Mouse (Mus musculus): ENCODE measurements around the gene Clip2. TPM values are rescaled to one million over a fixed set of nuclear protein-coding genes. Genes with fewer than 3 reads are reported as not detected.

The Clip2 gene
- polyA plus RNA-seq, 1 experiment = 14.2 TPM

DNA sequence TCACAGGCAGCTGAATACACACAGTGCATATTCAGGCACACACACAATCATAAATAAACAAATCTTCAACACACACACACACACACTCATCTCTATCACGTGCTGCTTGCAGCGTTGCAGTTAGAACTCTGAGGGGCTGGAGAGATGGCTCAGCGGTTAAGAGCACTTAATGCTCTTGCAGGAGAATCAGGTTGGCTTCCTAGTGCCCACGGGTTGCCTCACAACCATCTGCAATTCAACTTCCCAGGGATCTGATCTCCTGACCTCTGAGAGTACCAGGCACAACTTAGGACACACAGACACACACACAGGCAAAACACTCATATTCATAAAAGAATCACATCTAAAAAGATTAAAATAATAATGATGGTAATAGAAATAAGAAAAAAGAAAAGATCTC is 56.4 kb downstream of the Clip2 start:
- no peak overlapping the region for H3K4me3 ChIP-seq
- TF ChIP-seq MYOD1 (IDR thresholded peaks at IDR 0.05; ENCODE audit: control insufficient read depth in 1 of 3, insufficient read length in 2 of 3, low read depth in 2 of 3) = no peak
- no peak for TF ChIP-seq MYOG (IDR thresholded peaks at IDR 0.05; ENCODE audit: control insufficient read depth in 1 of 3, insufficient read depth in 1 of 3, insufficient read length in 2 of 3, low read depth in 2 of 3)
- no peak for TF ChIP-seq TCF3 (IDR thresholded peaks at IDR 0.05; ENCODE audit: insufficient read length, low read depth)
- TF ChIP-seq SRF (IDR thresholded peaks at IDR 0.05; ENCODE audit: control insufficient read depth, insufficient read length, low read depth) = no peak
- TF ChIP-seq REST (IDR thresholded peaks at IDR 0.05; ENCODE audit: insufficient read depth, insufficient read length) = no peak
- no peak for TF ChIP-seq CEBPB (IDR thresholded peaks at IDR 0.05; ENCODE audit: insufficient read depth, poor library complexity, severe bottlenecking)
- no peak for TF ChIP-seq E2F4 (IDR thresholded peaks at IDR 0.05; ENCODE audit: insufficient read depth)
- H3K79me2 ChIP-seq (ENCODE audit: control insufficient read depth, insufficient read depth) = no peaks in the 10 kb centered on the region
- H3K4me2 ChIP-seq (ENCODE audit: low read depth) = no peak overlapping the region
- no peaks in the 10 kb centered on the region for H3K27me3 ChIP-seq (ENCODE audit: control insufficient read depth, insufficient read depth, insufficient read length)
- H3ac ChIP-seq (ENCODE audit: control insufficient read depth, insufficient read length) = no peak overlapping the region
- no peaks in the 10 kb centered on the region for H3K36me3 ChIP-seq (ENCODE audit: control insufficient read depth, insufficient read depth)

DNA sequence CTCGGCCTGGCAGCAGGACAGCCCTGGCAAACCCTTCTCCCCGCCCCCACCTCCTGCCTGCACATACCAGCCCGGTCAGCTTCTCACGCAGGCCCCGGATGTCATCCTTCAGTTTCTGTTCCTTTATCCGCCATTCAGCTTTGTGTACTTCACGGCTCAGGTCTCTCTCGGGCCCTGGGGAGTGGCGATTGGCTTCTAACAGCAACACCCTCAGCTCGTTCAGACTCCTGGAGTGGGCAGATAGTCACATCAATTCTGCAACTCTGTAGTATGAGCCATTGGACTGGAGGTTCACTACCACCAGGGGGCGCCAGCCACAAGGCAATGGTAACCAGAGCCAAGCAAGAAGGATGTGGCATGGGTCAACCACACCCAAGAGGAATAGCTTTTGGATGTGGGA is 58.1 kb downstream of the Clip2 start:
- no peak for TF ChIP-seq USF1 (IDR thresholded peaks at IDR 0.05; ENCODE audit: low read depth)
- no peak for TF ChIP-seq MAX (IDR thresholded peaks at IDR 0.05; ENCODE audit: low read depth)
- no peak for TF ChIP-seq TCF3 (IDR thresholded peaks at IDR 0.05; ENCODE audit: insufficient read length, low read depth)
- no peak for TF ChIP-seq POLR2AphosphoS2 (IDR thresholded peaks at IDR 0.05; ENCODE audit: insufficient read length, low read depth)
- no peaks in the 10 kb centered on the region for H3K36me3 ChIP-seq (ENCODE audit: control insufficient read depth, insufficient read depth)

GRCm38 (mm10) chr5:134492956-134493355 is 59.3 kb downstream of the Clip2 start:
- no peak overlapping the region for H3K4me2 ChIP-seq (ENCODE audit: low read depth)

More for the DNA sequence above, 58.1 kb downstream of the Clip2 start:
- Histone ChIP-seq H3ac (ENCODE audit: control insufficient read depth, insufficient read length) (no peak overlapping the region), H3K4me2 (ENCODE audit: low read depth) (no peak overlapping the region), H3K4me3 (no peak overlapping the region), H3K79me2 (ENCODE audit: control insufficient read depth, insufficient read depth) (no peaks in the 10 kb centered on the region), H3K27me3 (ENCODE audit: control insufficient read depth, insufficient read depth, insufficient read length) (no peaks in the 10 kb centered on the region)

GRCm38 (mm10) chr5:134491712-134492417 is 60.4 kb downstream of the Clip2 start:
- no peaks in the 10 kb centered on the region for H3K79me2 ChIP-seq (ENCODE audit: control insufficient read depth, insufficient read depth)
- TF ChIP-seq TCF12 (IDR thresholded peaks at IDR 0.05; ENCODE audit: insufficient read depth, poor library complexity, severe bottlenecking) = no peak
- TF ChIP-seq USF1 (IDR thresholded peaks at IDR 0.05; ENCODE audit: low read depth) = no peak
- no peak for TF ChIP-seq MAX (IDR thresholded peaks at IDR 0.05; ENCODE audit: low read depth)
- no peak for TF ChIP-seq POLR2A (IDR thresholded peaks at IDR 0.05; ENCODE audit: insufficient read length, low read depth)
- TF ChIP-seq REST (IDR thresholded peaks at IDR 0.05; ENCODE audit: insufficient read depth, insufficient read length) = no peak
- TF ChIP-seq CEBPB (IDR thresholded peaks at IDR 0.05; ENCODE audit: insufficient read depth, poor library complexity, severe bottlenecking) = no peak
- TF ChIP-seq MYOD1 (IDR thresholded peaks at IDR 0.05; ENCODE audit: control insufficient read depth in 1 of 3, insufficient read length in 2 of 3, low read depth in 2 of 3) = no peak
- H3K27me3 ChIP-seq (ENCODE audit: control insufficient read depth, insufficient read depth, insufficient read length) = no peaks in the 10 kb centered on the region
- H3K4me3 ChIP-seq = no peak overlapping the region
- no peaks in the 10 kb centered on the region for H3K36me3 ChIP-seq (ENCODE audit: control insufficient read depth, insufficient read depth)
- no peak overlapping the region for H3K4me2 ChIP-seq (ENCODE audit: low read depth)
- H3ac ChIP-seq (ENCODE audit: control insufficient read depth, insufficient read length) = no peak overlapping the region

More at GRCm38 (mm10) chr5:134492956-134493355, 59.3 kb downstream of the Clip2 start:
- no peaks in the 10 kb centered on the region for H3K79me2 ChIP-seq (ENCODE audit: control insufficient read depth, insufficient read depth)
- H3K4me3 ChIP-seq = no peak overlapping the region
- H3K27me3 ChIP-seq (ENCODE audit: control insufficient read depth, insufficient read depth, insufficient read length) = no peaks in the 10 kb centered on the region
- H3K36me3 ChIP-seq (ENCODE audit: control insufficient read depth, insufficient read depth) = no peaks in the 10 kb centered on the region
- H3ac ChIP-seq (ENCODE audit: control insufficient read depth, insufficient read length) = no peak overlapping the region
- TF ChIP-seq MYOG (IDR thresholded peaks at IDR 0.05; ENCODE audit: control insufficient read depth in 1 of 3, insufficient read depth in 1 of 3, insufficient read length in 2 of 3, low read depth in 2 of 3) (no peak), POLR2A (IDR thresholded peaks at IDR 0.05; ENCODE audit: insufficient read length, low read depth) (no peak), MAX (IDR thresholded peaks at IDR 0.05; ENCODE audit: low read depth) (no peak), POLR2AphosphoS2 (IDR thresholded peaks at IDR 0.05; ENCODE audit: insufficient read length, low read depth) (no peak), REST (IDR thresholded peaks at IDR 0.05; ENCODE audit: insufficient read depth, insufficient read length) (no peak), USF1 (IDR thresholded peaks at IDR 0.05; ENCODE audit: low read depth) (no peak), SRF (IDR thresholded peaks at IDR 0.05; ENCODE audit: control insufficient read depth, insufficient read length, low read depth) (no peak), TCF12 (IDR thresholded peaks at IDR 0.05; ENCODE audit: insufficient read depth, poor library complexity, severe bottlenecking) (no peak), E2F4 (IDR thresholded peaks at IDR 0.05; ENCODE audit: insufficient read depth) (no peak), TCF3 (IDR thresholded peaks at IDR 0.05; ENCODE audit: insufficient read length, low read depth) (no peak), CEBPB (IDR thresholded peaks at IDR 0.05; ENCODE audit: insufficient read depth, poor library complexity, severe bottlenecking) (no peak), MYOD1 (IDR thresholded peaks at IDR 0.05; ENCODE audit: control insufficient read depth in 1 of 3, insufficient read length in 2 of 3, low read depth in 2 of 3) (no peak)

DNA sequence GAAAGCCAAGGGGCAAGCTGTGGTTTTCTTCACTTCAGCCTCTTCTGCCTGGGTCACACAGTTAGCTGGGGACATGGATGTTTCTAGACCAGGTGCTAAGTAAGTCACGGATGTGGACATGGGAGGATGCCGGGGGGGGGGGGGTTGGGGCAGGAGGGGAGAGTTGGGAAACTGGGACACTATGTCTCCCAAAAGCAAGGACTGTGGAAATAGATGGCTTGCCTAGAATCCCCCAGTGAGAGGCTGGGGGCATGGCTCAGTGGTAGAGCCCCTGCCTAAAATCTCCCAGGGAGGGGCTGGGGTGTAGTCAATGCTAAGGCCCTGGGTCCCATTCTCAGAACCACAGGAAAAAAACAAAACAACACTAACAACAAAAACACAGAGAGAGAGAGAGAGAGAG is 61.0 kb downstream of the Clip2 start:
- Histone ChIP-seq H3K36me3 (ENCODE audit: control insufficient read depth, insufficient read depth) (no peaks in the 10 kb centered on the region), H3K79me2 (ENCODE audit: control insufficient read depth, insufficient read depth) (no peaks in the 10 kb centered on the region), H3K27me3 (ENCODE audit: control insufficient read depth, insufficient read depth, insufficient read length) (no peaks in the 10 kb centered on the region), H3K4me2 (ENCODE audit: low read depth) (no peak overlapping the region), H3ac (ENCODE audit: control insufficient read depth, insufficient read length) (no peak overlapping the region), H3K4me3 (no peak overlapping the region)
- TF ChIP-seq POLR2A (IDR thresholded peaks at IDR 0.05; ENCODE audit: insufficient read length, low read depth) (no peak), POLR2AphosphoS2 (IDR thresholded peaks at IDR 0.05; ENCODE audit: insufficient read length, low read depth) (no peak), SRF (IDR thresholded peaks at IDR 0.05; ENCODE audit: control insufficient read depth, insufficient read length, low read depth) (no peak), E2F4 (IDR thresholded peaks at IDR 0.05; ENCODE audit: insufficient read depth) (no peak), TCF12 (IDR thresholded peaks at IDR 0.05; ENCODE audit: insufficient read depth, poor library complexity, severe bottlenecking) (no peak), MAX (IDR thresholded peaks at IDR 0.05; ENCODE audit: low read depth) (no peak), MYOG (IDR thresholded peaks at IDR 0.05; ENCODE audit: control insufficient read depth in 1 of 3, insufficient read depth in 1 of 3, insufficient read length in 2 of 3, low read depth in 2 of 3) (no peak), CEBPB (IDR thresholded peaks at IDR 0.05; ENCODE audit: insufficient read depth, poor library complexity, severe bottlenecking) (no peak), REST (IDR thresholded peaks at IDR 0.05; ENCODE audit: insufficient read depth, insufficient read length) (no peak), USF1 (IDR thresholded peaks at IDR 0.05; ENCODE audit: low read depth) (no peak)
